Mouse (Mus musculus) C2C12 (cell line): ENCODE results near the gene Asb13. TPM values are rescaled to one million over a fixed set of nuclear protein-coding genes. Genes with fewer than 3 reads are reported as not detected.

Source experiments
- H3K27me3 ChIP-seq: one replicate; pipeline ENCODE4 v1.6.1; 2011; ENCODE audit not compliant: control insufficient read depth, insufficient read depth, insufficient read length
- H3K36me3 ChIP-seq: one replicate; pipeline ENCODE4 v1.6.1; 2011; ENCODE audit not compliant: control insufficient read depth, insufficient read depth
- H3K4me3 ChIP-seq: one replicate; pipeline ENCODE4 v1.5.1; 2011; ENCODE audit warnings: mild to moderate bottlenecking, control low read depth; ENCODE audit not compliant: poor library complexity, insufficient read depth, severe bottlenecking
- H3K79me2 ChIP-seq: one replicate; pipeline ENCODE4 v1.6.1; 2011; ENCODE audit not compliant: control insufficient read depth, insufficient read depth
- H3K79me3 ChIP-seq: one replicate; pipeline ENCODE4 v1.6.1; 2011; ENCODE audit warnings: low read depth, control low read depth
- H3ac ChIP-seq: one replicate; pipeline ENCODE3; 2011; ENCODE audit warnings: low read depth; ENCODE audit not compliant: control insufficient read depth, insufficient read length
- CEBPB ChIP-seq: IDR thresholded peaks from one replicate; pipeline ENCODE4 v1.6.1; 2011; ENCODE audit warnings: low read depth, mild to moderate bottlenecking, control low read depth, moderate library complexity
- CTCF ChIP-seq: IDR thresholded peaks from one replicate; pipeline ENCODE4 v1.5.1; 2011; ENCODE audit not compliant: control insufficient read depth, insufficient read depth, insufficient read length
- FOSL1 ChIP-seq: IDR thresholded peaks from one replicate; pipeline ENCODE4 v1.8.0; 2011; ENCODE audit warnings: mild to moderate bottlenecking, low read length; ENCODE audit not compliant: poor library complexity, insufficient read depth, severe bottlenecking
- MAX ChIP-seq: IDR thresholded peaks from one replicate; pipeline ENCODE4 v1.6.1; 2011; ENCODE audit warnings: mild to moderate bottlenecking, control low read depth
- MYOD1 ChIP-seq: IDR thresholded peaks from one replicate; pipeline ENCODE4 v1.6.1; 2011; ENCODE audit warnings: low read depth; ENCODE audit not compliant: control insufficient read depth, insufficient read length
- MYOG ChIP-seq: IDR thresholded peaks from one replicate; pipeline ENCODE4 v1.6.1; 2011; ENCODE audit not compliant: control insufficient read depth, insufficient read length; ENCODE audit errors: extremely low read depth
- USF1 ChIP-seq: IDR thresholded peaks from one replicate; pipeline ENCODE4 v1.6.1; 2011; ENCODE audit warnings: low read depth, mild to moderate bottlenecking, control low read depth, moderate library complexity
- long read RNA-seq, 2 experiments: library from polyadenylated mRNA; unstranded; transcript quantifications; one replicate each; pipeline ENCODE4 v2.0.0; 2019 to 2020
- polyA plus RNA-seq: library from polyadenylated mRNA; unstranded; fragments of >200 nt; fragmentation: generic; extraction: Trizol; gene quantifications from one replicate; pipeline ENCODE4 v1.2.1, GENCODE M21; 2012; ENCODE audit warnings: missing spikeins

Asb13 gene
- 1.8 TPM for polyA plus RNA-seq
- long read RNA-seq, experiment 1, full-length matches to known transcripts, result 6 of 6 reads
- long read RNA-seq, experiment 1, partial matches to known transcripts, result 0 of 6 reads
- long read RNA-seq, experiment 1, other reads (novel, unspliced or antisense), result 0 of 6 reads
- long read RNA-seq, experiment 2, full-length matches to known transcripts, result 20 of 21 reads
- long read RNA-seq, experiment 2, partial matches to known transcripts, result 0 of 21 reads
- long read RNA-seq, experiment 2, other reads (novel, unspliced or antisense), result 1 of 21 reads

GRCm38 (mm10) chr13:3633895-3634811, at the start of gene Asb13:
TSS of gene Asb13 (plus strand) at chr13:3634032.
- Histone ChIP-seq H3K27me3 (no peaks in the 10 kb centered on the region), H3K79me2 (no peaks in the 10 kb centered on the region)
- TF ChIP-seq MAX (no peak), USF1 (no peak), MYOD1 (no peak), CEBPB (no peak), MYOG (no peak), CTCF (no peak), FOSL1 (no peak)

GRCm38 (mm10) chr13:3590789-3591188, 43.0 kb upstream of the Asb13 start:
- Histone ChIP-seq H3K4me3 (no peak overlapping the region), H3K36me3 (peaks cover 65% of the 10 kb centered on the region), H3ac (no peak overlapping the region), H3K79me2 (no peaks in the 10 kb centered on the region), H3K79me3 (no peaks in the 10 kb centered on the region), H3K27me3 (no peaks in the 10 kb centered on the region)
- TF ChIP-seq USF1 (no peak), MAX (no peak), MYOG (no peak), MYOD1 (no peak), CEBPB (no peak), FOSL1 (no peak), CTCF (no peak)

More at GRCm38 (mm10) chr13:3633895-3634811, at the start of gene Asb13:
- no peaks in the 10 kb centered on the region for H3K79me3 ChIP-seq
- peak within 1 kb of the TSS; percentile 29 for H3K4me3 ChIP-seq
- no peaks in the 10 kb centered on the region for H3K36me3 ChIP-seq
- H3ac ChIP-seq, result peak within 1 kb of the TSS; percentile 91

DNA sequence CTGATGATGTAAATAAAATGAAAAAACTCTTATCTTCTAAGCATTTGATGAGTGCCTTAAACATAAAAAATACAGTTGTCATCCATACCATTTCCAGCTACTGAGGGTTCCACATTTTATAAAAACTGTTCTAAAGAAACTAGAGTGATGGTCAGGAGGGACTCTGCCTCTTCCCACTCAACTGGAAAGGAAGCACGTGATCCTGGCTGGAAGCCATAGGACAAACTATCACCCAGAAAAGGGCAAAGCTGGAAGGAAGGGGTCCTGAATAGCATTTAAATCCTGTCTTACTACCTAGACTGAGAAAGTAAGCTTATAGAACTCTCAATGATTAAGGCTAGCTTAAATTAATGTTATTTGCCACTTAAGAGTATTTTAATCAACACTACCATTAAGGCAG, 39.5 kb upstream of the Asb13 start:
- H3K27me3 ChIP-seq, result no peaks in the 10 kb centered on the region
- no peaks in the 10 kb centered on the region for H3K79me3 ChIP-seq
- no peaks in the 10 kb centered on the region for H3K79me2 ChIP-seq
- TF ChIP-seq CEBPB, result no peak
- no peak for TF ChIP-seq FOSL1
- no peak for TF ChIP-seq MYOD1
- TF ChIP-seq MAX, result no peak
- no peak for TF ChIP-seq USF1
- no peak for TF ChIP-seq CTCF
- TF ChIP-seq MYOG, result no peak
- H3ac ChIP-seq, result no peak overlapping the region
- H3K36me3 ChIP-seq, result peaks cover 73% of the 10 kb centered on the region
- H3K4me3 ChIP-seq, result no peak overlapping the region

DNA sequence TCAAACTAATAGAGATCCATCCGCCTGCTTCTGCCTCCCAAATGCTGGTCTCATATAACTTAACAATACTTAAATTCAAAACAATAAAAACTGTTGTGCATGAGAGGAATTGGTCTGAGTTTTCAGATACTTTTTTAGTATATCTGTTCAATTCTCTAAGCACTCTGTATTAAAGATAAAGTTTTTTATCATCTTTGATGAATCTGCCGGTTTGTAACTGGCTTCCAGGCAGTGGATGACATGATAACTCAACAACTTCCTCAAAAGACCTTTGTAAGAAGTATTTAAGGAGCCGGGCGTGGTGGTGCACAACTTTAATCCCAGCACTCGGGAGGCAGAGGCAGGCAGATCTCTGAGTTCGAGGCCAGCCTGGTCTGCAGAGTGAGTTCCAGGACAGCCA, 37.6 kb upstream of the Asb13 start:
- Histone ChIP-seq H3K4me3 (no peak overlapping the region), H3K36me3 (peaks cover 68% of the 10 kb centered on the region), H3ac (no peak overlapping the region), H3K79me2 (peaks cover 10% of the 10 kb centered on the region), H3K27me3 (no peaks in the 10 kb centered on the region), H3K79me3 (no peaks in the 10 kb centered on the region)
- TF ChIP-seq CTCF, result no peak
- no peak for TF ChIP-seq FOSL1

GRCm38 (mm10) chr13:3609780-3610117, 24.1 kb upstream of the Asb13 start:
- H3ac ChIP-seq, result peak overlapping the region; percentile 88
- TF ChIP-seq CTCF (no peak), CEBPB (no peak), FOSL1 (no peak), MYOD1 (no peak), MAX (no peak), USF1 (no peak), MYOG (no peak)
- no peaks in the 10 kb centered on the region for H3K27me3 ChIP-seq
- H3K4me3 ChIP-seq, result peak overlapping the region; percentile 92
- H3K36me3 ChIP-seq, result no peaks in the 10 kb centered on the region
- peaks cover 53% of the 10 kb centered on the region for H3K79me3 ChIP-seq
- H3K79me2 ChIP-seq, result peaks cover 61% of the 10 kb centered on the region
